Mouse (Mus musculus) kidney, adult 18-20 months (tissue): ENCODE data around the gene Usp24.

ENCODE experiments used
- DNase-seq: peaks from one replicate; pipeline ENCODE4 v3.0.0; 2021

The Usp24 gene

DNA sequence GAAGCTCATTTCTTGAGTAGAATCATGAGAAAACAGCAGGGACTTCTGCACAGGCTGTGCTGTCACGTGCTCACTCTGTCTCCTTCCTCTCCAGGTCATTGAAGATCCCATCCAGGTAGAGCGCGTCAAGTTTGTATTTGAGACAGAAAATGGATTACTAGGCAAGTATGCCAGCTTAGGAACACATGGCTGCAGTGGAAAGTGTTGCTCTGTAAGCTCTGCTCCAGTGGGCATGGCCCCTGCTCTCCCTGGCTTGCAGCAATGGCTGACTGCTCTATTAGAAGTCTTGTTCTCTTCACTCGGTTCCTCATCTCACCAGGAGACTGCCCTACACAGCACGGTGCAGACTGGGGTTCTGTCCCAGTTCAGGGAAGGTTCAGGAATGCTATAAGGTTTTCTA lies 114.4 kb downstream of the Usp24 start:
- DNase-seq = no peak

DNA sequence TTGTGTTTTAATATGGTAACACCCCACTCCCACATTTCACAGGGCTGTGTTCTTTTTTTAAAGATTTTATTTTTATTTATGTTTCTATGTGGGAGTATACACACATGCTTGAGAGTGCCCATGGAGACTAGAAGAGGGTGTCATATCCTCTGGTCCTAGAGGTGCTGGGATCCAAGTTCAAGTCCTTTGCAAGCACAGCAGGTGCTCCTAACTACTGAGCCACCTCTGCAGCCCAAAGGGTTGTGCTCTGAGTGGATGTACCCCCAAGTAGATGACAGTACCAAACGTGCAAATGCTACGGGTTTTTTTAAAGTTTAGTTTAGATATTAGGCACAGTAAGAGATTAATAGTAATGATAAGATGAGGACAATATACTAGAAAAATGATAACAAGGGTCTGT lies 119.4 kb downstream of the Usp24 start:
- DNase-seq = no peak

DNA sequence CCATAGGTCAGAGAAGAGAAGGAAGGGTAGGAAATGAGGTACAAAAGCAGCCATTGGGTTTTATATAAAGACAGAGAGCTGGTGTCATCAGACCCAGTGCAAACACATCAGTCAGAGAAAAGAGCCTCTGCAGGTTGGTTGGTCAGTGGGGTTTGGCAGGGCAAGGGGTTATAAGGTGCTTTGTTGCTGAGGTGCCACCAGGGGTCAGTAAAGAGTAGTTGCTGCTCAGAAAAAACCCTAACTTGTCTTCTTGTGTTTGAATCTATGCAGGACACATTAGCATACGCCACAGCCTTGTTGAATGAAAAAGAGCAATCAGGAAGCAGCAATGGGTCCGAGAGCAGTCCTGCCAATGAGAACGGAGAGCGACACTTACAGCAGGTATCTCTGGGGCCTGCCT lies 120.5 kb downstream of the Usp24 start:
- DNase-seq = no peak

DNA sequence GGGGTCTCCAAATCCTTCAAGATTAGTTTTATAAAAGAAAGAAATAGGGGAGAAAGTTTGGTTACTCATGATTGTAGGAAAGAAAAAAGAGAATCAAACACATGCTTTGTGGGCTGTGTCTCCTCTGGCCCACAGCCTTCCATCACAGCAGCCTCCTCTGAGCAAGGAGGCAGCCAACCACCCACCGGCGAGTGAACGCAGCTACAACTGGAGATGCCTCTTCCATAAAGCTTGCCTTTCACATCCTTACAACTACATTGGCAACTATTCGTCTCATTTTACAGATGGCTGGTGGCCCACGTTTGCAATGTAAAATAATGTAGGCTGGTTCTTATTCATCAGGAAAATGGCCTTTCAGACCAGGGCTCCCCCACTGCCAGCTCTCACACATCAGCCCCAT lies 121.2 kb downstream of the Usp24 start:
- DNase-seq = no peak

GRCm38 (mm10) chr4:106438763-106439162 lies 122.8 kb downstream of the Usp24 start:
- no peak for DNase-seq

GRCm38 (mm10) chr4:106443182-106443581 lies 127.2 kb downstream of the Usp24 start:
- DNase-seq = no peak

- DNase-seq = no peak
These were observed 133.3 kb downstream of the Usp24 start for GRCm38 (mm10) chr4:106449306-106449705.

DNA sequence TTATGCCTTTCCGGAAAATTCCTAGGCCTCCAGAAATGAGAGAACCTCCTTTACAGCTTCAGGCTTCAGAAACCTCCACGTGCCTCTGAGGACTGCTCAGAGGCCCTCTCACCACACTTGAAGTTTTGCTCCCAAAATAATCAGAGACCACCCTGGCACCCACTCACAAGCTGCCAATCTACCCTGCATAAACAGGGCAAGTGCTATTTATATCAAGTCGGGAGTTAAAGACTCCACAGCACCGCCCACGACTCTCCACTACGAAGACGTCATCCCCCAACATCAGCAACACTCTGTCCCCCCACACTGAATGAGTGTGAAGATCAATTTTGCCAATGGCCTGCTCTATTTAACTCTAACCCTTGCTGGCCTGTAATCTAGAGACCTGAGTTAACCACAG lies 136.4 kb downstream of the Usp24 start:
- no peak for DNase-seq

DNA sequence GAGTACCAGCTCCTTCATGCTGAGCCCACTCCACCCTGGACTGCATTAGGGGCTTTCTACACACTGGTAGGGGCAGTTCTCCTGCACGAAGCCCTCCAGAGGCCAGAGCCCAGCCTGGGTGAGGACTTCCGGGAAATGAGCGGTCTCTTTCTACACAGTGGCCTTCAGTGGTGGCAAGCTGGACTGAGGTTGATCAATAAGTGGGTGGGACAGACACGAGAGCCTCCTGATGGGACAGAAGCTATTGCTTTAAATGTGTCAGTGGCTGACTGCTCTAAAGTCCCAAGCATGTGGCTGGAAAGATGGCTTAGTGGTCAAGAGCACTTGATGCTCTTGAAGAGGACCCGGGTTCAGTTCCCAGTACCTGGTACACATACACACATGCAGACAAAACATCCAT lies 137.1 kb downstream of the Usp24 start:
- DNase-seq = no peak

DNA sequence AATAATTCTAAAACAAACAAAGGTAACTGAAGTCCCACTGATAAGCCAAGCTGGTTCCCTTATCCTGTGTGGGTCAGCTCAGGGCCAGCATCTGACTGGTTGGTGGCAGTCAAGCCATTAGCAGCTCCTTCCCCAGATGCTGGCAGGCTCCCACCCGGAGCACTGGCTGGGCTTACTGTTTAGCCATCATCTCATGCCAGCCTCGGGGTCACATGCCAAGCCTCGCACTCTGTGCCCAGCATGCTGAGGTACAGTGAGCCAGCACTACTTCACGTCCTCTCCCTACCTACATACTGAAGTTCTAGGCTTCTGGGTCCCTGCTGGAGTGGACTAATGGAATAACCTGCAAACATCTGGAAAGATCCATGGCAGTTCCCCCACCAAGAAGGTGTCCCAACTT lies 137.5 kb downstream of the Usp24 start:
- no peak for DNase-seq

DNA sequence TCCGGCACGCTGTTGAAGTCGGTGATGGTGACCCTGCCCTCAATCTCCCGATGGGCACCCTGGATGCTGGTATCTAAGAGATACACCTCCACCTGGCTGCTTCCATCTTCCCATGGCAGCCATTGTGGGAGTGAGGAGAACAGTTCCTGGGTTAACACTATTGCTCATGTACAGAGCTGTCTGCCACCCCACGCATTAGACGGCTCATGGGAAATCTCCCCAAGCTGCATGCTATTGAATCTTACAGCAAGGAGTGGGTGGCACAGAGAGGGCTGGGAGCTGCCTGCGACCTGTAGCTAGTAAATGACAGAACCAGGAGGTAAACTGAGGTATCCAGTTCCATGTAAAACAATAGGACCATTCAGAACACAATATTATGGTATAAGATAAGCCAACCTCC lies 138.5 kb downstream of the Usp24 start:
- DNase-seq = no peak

GRCm38 (mm10) chr4:106462016-106462415 lies 146.0 kb downstream of the Usp24 start:
- DNase-seq = no peak

GRCm38 (mm10) chr4:106462524-106462923 lies 146.5 kb downstream of the Usp24 start:
- no peak for DNase-seq

GRCm38 (mm10) chr4:106463174-106463801 lies 147.3 kb downstream of the Usp24 start:
- DNase-seq = no peak

DNA sequence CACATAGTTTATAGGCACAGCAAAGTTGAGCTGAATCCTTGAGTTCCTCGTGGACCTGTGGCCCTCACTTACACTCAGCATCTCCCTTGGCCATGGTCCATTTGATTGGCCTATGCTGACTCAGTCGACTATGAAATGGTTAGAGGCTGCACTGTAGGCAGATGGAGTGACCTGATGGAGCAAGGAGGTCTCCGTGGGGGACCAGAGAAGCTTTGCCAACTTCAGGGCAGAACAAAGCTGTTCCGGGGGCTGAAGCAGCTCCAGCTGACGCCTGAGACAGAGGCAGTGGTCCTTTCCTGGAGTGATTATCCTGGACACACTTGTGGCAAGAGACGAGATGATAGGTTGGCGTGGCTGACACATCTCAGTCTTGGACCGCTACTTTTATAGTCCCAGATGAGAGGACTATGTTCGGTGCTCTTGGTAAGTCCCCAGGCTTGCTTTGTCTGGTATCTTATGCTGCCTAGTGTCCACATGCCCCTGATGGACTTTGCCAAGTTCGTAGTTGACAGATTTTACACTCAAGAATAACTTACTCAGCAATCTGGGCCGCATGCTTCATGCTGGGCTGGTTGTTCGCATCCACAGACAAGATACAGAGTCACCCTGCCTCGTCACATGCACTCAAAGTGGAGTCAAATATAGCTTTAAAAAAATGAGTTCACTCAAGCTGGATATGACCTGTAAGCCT lies 151.6 kb downstream of the Usp24 start:
- no peak for DNase-seq

DNA sequence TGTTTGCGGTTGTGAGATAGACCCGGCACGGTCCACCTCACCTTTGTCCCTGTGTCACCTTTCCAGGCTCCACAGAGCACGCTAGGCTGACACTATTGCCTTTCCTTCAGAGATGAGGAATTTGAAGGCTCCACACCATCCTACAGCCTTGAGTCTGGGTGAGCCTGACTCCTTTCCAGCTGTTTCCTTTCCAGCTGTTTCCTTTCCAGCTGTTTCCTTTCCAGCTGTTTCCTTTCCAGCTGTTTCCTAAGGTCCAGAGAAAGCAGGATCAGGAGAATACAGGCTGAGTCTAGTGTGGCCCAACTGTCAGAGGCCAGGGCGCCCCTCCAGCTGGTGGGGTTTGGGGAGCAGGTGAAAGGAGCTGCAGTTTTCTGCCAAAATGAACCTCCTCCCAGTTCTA lies 154.9 kb downstream of the Usp24 start:
- no peak for DNase-seq

GRCm38 (mm10) chr4:106472335-106472734 lies 156.3 kb downstream of the Usp24 start:
- peak; percentile 67 for DNase-seq

DNA sequence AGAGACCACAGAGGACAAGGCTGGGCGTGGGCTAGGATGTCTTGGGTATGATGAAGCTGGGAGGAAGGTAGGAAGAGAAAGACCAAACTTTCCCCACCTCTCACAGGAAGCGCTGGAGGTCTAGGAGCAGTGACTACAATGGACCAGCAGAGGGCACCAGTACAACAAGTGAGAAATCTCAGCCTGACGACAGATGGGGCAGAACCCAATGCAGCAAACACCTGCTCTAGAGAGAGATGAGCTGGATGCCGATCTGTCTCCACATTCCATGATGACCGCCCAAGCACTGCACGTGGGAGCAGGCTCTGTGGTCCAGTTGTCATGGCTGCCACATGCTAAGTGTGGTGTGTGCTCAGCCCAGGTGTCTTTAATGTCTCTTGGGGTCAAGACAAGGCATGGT lies 158.2 kb downstream of the Usp24 start:
- DNase-seq = peak; percentile 53

DNA sequence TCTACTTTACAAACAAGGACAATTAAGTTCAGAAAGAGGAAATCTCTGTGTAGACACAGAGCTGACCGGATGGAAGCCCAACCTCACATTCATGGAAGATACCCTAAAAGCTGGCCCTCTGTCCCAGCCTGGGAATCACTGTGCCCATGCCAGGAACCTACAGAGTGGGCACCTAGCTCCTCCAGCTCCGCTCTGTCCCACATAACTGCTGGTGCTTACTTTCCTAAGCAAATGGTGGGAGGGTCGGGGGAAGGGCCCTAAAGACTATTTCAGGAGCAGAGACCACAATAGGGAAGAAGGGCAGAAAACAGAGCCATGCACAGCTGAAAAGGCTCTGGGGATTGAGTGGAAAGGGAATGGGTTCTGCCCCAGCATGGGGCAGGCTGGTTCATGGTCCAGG lies 164.5 kb downstream of the Usp24 start:
- no peak for DNase-seq

DNA sequence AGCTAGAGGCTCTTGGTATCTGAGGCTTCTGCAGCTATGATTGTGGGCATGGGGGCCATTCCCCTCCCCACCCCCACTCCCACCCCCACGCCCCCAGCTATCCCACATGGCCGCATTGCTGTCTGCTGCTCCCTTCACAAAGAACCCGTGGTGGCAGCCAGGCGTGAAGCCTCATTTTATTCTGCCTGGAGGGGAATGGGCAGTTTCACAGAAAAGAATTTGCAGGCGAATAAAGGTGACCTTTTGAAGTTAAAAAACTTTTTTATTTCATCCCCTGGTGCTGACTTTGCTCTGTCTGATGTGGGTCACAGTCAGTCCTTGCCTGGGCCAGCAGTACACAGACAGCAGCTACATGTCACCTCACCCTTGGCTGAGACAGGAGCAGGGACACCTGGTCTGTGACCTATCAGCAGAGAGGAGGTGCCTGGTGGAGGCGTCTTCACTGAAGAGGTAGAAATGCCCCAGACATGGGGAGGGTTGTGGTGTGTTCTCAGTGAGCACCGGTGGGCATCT lies 167.3 kb downstream of the Usp24 start:
- DNase-seq = peak; percentile 34

DNA sequence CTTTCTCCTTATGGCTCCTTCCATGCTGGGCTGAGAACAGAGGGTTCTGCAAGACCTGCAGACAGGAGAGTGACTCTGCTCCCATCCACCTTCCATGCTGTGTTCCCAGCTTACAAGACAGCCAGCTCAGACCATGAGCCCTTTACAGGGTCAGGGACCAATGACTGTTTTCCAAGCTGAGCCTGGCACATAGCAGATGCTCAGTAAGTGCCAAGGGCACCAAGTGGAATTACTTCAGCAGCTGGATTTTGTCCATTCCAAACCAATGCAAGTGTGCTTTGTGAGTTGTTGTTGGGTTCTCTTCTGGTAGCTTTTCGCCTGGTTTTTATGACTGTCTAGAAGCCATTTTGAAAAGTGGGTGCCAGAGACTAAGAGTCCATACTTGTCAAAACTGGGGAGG lies 167.8 kb downstream of the Usp24 start:
- no peak for DNase-seq

- peak; percentile 45 for DNase-seq
These were observed 174.6 kb downstream of the Usp24 start for GRCm38 (mm10) chr4:106490620-106491019.
